Mouse (Mus musculus): Measurements from ENCODE around the gene Sstr5. TPM values are rescaled to one million over a fixed set of nuclear protein-coding genes. Genes with fewer than 3 reads are reported as not detected.

Sstr5 gene
- polyA plus RNA-seq (2015; fragmentation: Nextera tagmentation; extraction: Ambion mirVana), result 0.32 and 0.37 TPM in 2 replicates

- H3K9ac ChIP-seq, result no peak within 1 kb of the TSS
- 2% methylated on average over 25 of the region's 28 CpGs for WGBS
- ATAC-seq (ENCODE audit: insufficient read depth, low FRiP score, low read depth), result peak; percentile 54; the same call in 1 of the 2 replicates
Observed at GRCm38 (mm10) chr17:25497013-25497412, at the start of gene Sstr5. Gene Sstr5, minus strand, starts transcription at chr17:25497288.

GRCm38 (mm10) chr17:25541768-25542167, 44.7 kb upstream of the Sstr5 start:
- no peaks in the 10 kb centered on the region for H3K4me1 ChIP-seq
- H3K27me3 ChIP-seq (replicated peaks), result no peaks in the 10 kb centered on the region
- no peak overlapping the region for H3K9ac ChIP-seq
- no peaks in the 10 kb centered on the region for H3K36me3 ChIP-seq
- 79% methylated on average over 4 of the region's 4 CpGs for WGBS
- no peaks in the 10 kb centered on the region for H3K9me3 ChIP-seq
- H3K4me3 ChIP-seq (replicated peaks), result no peak overlapping the region
- H3K27ac ChIP-seq, result no peak overlapping the region
- ATAC-seq (ENCODE audit: insufficient read depth, low FRiP score, low read depth), result no peak
- H3K4me2 ChIP-seq, result no peak overlapping the region

More at GRCm38 (mm10) chr17:25497013-25497412, at the start of gene Sstr5:
- no peaks in the 10 kb centered on the region for H3K36me3 ChIP-seq
- H3K27me3 ChIP-seq (replicated peaks), result peaks cover 28% of the 10 kb centered on the region
- H3K27ac ChIP-seq, result no peak within 1 kb of the TSS
- peak within 1 kb of the TSS; percentile 54 for H3K4me2 ChIP-seq
- no peaks in the 10 kb centered on the region for H3K9me3 ChIP-seq
- H3K4me1 ChIP-seq, result peaks cover 6% of the 10 kb centered on the region
- peak within 1 kb of the TSS; percentile 30 for H3K4me3 ChIP-seq (replicated peaks)

- Histone ChIP-seq H3K9me3 (no peaks in the 10 kb centered on the region), H3K9ac (no peak overlapping the region), H3K4me3 (replicated peaks) (no peak overlapping the region), H3K36me3 (no peaks in the 10 kb centered on the region), H3K27me3 (replicated peaks) (no peaks in the 10 kb centered on the region), H3K4me2 (no peak overlapping the region), H3K4me1 (no peaks in the 10 kb centered on the region), H3K27ac (no peak overlapping the region)
- no peak for ATAC-seq (ENCODE audit: insufficient read depth, low FRiP score, low read depth)
- WGBS, result 64% methylated on average over 5 of the region's 5 CpGs
Observed at GRCm38 (mm10) chr17:25540731-25541130, 43.6 kb upstream of the Sstr5 start.

DNA sequence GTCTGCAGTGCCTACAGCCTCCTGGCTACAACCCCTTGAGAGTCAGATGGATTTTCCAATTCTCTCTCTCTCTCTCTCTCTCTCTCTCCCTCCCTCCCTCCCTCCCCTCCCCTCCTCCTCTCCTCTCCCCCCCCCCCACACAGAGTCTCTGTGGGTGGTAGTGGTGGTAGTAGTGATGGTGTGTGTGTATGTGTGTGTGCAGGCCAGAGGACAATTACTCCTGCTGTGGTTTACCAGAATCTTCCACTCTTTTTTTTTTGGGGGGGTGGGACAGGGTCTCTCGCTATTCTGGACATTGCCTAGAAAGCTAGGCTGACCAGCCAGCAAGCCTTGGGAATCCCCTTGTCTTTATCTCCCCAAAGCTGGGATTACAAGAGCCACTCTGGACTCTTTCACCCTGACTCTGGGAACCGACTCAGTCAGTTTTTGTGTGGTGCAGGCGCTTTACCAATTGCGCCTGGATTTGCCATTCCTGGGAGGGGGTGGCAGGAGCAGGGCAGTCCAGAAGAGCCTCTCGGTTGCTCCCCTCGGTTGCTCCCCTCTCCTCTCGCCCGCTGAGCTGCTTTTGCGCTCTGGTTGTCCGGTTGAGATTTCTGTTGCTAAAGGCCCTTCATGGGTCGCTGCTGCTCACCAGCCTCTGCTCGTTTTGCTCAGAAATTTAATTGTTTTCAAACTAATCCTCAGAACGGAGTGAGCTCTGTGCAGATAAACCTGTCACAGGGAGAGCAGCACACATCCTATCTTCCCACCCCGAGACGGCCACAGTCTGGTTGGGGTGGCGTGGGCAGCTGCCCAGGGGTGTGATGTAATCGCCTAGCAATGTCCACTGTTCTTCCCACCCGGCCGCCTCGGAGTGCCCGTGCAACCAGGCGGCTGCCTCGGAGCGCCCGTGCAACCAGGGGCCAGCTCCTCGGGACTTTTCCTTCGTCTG, 42.1 kb upstream of the Sstr5 start:
- no peak overlapping the region for H3K27ac ChIP-seq
- WGBS, result 41% methylated on average over 27 of the region's 27 CpGs
- H3K4me3 ChIP-seq (replicated peaks), result no peak overlapping the region

DNA sequence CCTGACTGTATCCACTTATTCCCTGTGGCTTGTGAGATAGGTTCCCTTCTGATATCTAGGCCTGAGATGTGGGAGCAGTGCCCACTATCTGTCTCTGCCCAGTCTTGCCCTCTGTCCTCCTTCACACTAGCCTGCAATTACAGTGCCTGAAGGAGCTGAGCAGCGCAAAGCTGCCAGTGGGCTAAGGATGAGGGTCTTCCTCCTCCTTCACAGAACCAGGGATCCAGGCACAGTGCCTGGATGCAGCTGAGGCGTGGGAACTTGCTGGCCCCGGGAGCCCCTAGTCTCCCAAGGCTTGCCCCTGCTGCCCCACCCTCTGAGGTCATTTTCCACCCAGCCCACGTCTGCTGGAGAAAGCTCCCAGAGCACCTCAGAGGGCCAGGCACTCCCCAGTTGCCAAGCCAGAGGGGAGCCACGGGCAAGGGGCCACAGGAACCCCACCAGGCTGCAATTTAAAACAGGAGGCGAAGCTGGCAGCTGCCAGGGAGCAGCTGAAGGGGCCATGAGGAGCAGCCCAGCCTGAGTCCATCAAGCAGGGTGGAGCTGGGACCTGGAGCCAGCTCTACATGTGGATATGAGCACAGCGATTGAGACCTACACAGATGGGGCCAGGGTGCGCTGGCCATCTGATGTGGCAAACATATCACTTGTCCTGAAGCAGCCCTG, 33.4 kb upstream of the Sstr5 start:
- 58% methylated on average over 8 of the region's 8 CpGs for WGBS
- H3K36me3 ChIP-seq, result no peaks in the 10 kb centered on the region
- H3K4me3 ChIP-seq (replicated peaks), result no peak overlapping the region
- H3K9ac ChIP-seq, result no peak overlapping the region
- no peaks in the 10 kb centered on the region for H3K9me3 ChIP-seq
- H3K4me2 ChIP-seq, result no peak overlapping the region
- no peak overlapping the region for H3K27ac ChIP-seq
- H3K27me3 ChIP-seq (replicated peaks), result no peaks in the 10 kb centered on the region
- no peak for ATAC-seq (ENCODE audit: insufficient read depth, low FRiP score, low read depth)
- H3K4me1 ChIP-seq, result no peaks in the 10 kb centered on the region

More for the DNA sequence above, 42.1 kb upstream of the Sstr5 start:
- Histone ChIP-seq H3K27me3 (replicated peaks) (no peaks in the 10 kb centered on the region), H3K4me1 (no peaks in the 10 kb centered on the region), H3K4me2 (0 out of 2 replicates have a peak overlapping the region, but pooled peaks have one; percentile 0), H3K9me3 (no peaks in the 10 kb centered on the region), H3K36me3 (no peaks in the 10 kb centered on the region), H3K9ac (no peak overlapping the region)
- ATAC-seq (ENCODE audit: insufficient read depth, low FRiP score, low read depth), result 0 out of 2 replicates have a peak, but pooled peaks have one; percentile 27

GRCm38 (mm10) chr17:25522080-25522479, 25.0 kb upstream of the Sstr5 start:
- Histone ChIP-seq H3K27me3 (replicated peaks) (no peaks in the 10 kb centered on the region), H3K36me3 (no peaks in the 10 kb centered on the region), H3K4me2 (no peak overlapping the region), H3K9me3 (no peaks in the 10 kb centered on the region), H3K27ac (no peak overlapping the region), H3K4me1 (no peaks in the 10 kb centered on the region), H3K4me3 (replicated peaks) (no peak overlapping the region), H3K9ac (no peak overlapping the region)
- no peak for ATAC-seq (ENCODE audit: insufficient read depth, low FRiP score, low read depth)
- WGBS, result 75% methylated on average over 12 of the region's 12 CpGs

DNA sequence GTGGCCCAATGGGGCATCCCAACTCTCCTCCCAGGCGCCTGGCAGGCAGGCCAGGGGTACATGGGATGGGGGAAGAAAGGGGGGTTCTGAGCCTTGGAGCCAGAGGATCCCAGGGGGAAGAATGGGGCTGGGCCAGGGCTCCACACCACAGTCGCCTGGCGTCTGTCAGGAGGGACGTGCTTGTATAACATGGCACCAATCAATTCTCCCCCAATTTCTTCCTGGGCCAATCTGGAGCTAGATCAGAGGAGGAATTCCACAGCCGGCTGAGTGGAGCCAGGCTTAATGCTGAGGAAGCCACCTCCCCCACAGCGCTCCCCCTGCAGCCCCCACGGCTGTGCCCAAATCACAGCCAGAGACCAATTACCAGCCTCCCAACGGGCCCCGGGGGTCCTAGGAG, 23.4 kb upstream of the Sstr5 start:
- no peak for ATAC-seq (ENCODE audit: insufficient read depth, low FRiP score, low read depth)
- Histone ChIP-seq H3K9ac (no peak overlapping the region), H3K27ac (no peak overlapping the region), H3K4me1 (no peaks in the 10 kb centered on the region), H3K4me3 (replicated peaks) (no peak overlapping the region), H3K27me3 (replicated peaks) (no peaks in the 10 kb centered on the region), H3K4me2 (no peak overlapping the region), H3K36me3 (no peaks in the 10 kb centered on the region), H3K9me3 (no peaks in the 10 kb centered on the region)
- 16% methylated on average over 9 of the region's 9 CpGs for WGBS

GRCm38 (mm10) chr17:25519511-25519910, 22.4 kb upstream of the Sstr5 start:
- Histone ChIP-seq H3K27ac (no peak overlapping the region), H3K9me3 (no peaks in the 10 kb centered on the region), H3K4me1 (no peaks in the 10 kb centered on the region), H3K4me3 (replicated peaks) (no peak overlapping the region), H3K27me3 (replicated peaks) (no peaks in the 10 kb centered on the region), H3K4me2 (no peak overlapping the region), H3K36me3 (no peaks in the 10 kb centered on the region), H3K9ac (no peak overlapping the region)
- 68% methylated on average over 5 of the region's 5 CpGs for WGBS
- ATAC-seq (ENCODE audit: insufficient read depth, low FRiP score, low read depth), result no peak

DNA sequence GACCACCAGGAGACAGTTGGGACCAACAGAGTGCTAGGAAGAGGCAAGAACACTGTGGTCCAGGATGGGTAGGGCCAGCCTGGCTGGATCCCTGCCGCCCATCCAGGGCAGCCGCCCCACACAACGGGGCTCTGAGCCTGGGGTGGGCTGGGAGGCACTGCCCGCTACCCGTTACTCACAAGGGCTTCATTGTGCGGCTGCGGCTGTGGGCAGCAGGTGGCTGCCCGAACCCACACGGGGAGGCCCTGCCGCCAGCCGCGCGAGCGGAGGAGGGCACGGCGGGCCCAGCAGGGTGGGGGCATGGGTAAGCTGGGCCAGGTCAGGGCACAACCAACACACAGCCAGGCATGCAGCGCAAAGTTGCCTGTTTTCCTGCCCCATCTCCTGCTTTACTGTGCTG, 21.1 kb upstream of the Sstr5 start:
- 76% methylated on average over 17 of the region's 17 CpGs for WGBS
- Histone ChIP-seq H3K9me3 (no peaks in the 10 kb centered on the region), H3K36me3 (no peaks in the 10 kb centered on the region), H3K9ac (no peak overlapping the region), H3K4me3 (replicated peaks) (no peak overlapping the region), H3K4me1 (no peaks in the 10 kb centered on the region), H3K27me3 (replicated peaks) (no peaks in the 10 kb centered on the region), H3K4me2 (no peak overlapping the region), H3K27ac (no peak overlapping the region)
- peak; percentile 23; the same call in 1 of the 2 replicates for ATAC-seq (ENCODE audit: insufficient read depth, low FRiP score, low read depth)

- Histone ChIP-seq H3K9ac (no peak overlapping the region), H3K4me3 (replicated peaks) (no peak overlapping the region), H3K4me1 (no peaks in the 10 kb centered on the region), H3K4me2 (no peak overlapping the region), H3K27me3 (replicated peaks) (no peaks in the 10 kb centered on the region), H3K27ac (no peak overlapping the region), H3K9me3 (no peaks in the 10 kb centered on the region), H3K36me3 (no peaks in the 10 kb centered on the region)
- ATAC-seq (ENCODE audit: insufficient read depth, low FRiP score, low read depth), result no peak
- 23% methylated on average over 5 of the region's 5 CpGs for WGBS
Observed at GRCm38 (mm10) chr17:25516315-25516714, 19.2 kb upstream of the Sstr5 start.

GRCm38 (mm10) chr17:25514055-25514454, 17.0 kb upstream of the Sstr5 start:
- 86% methylated on average over 2 of the region's 2 CpGs for WGBS
- Histone ChIP-seq H3K4me3 (replicated peaks) (no peak overlapping the region), H3K4me1 (no peaks in the 10 kb centered on the region), H3K9ac (no peak overlapping the region), H3K9me3 (no peaks in the 10 kb centered on the region), H3K4me2 (no peak overlapping the region), H3K27ac (no peak overlapping the region), H3K27me3 (replicated peaks) (no peaks in the 10 kb centered on the region), H3K36me3 (no peaks in the 10 kb centered on the region)
- ATAC-seq (ENCODE audit: insufficient read depth, low FRiP score, low read depth), result no peak

- Histone ChIP-seq H3K4me1 (no peaks in the 10 kb centered on the region), H3K4me2 (no peak overlapping the region), H3K27ac (no peak overlapping the region), H3K36me3 (no peaks in the 10 kb centered on the region), H3K9me3 (no peaks in the 10 kb centered on the region), H3K4me3 (replicated peaks) (no peak overlapping the region), H3K9ac (no peak overlapping the region), H3K27me3 (replicated peaks) (no peaks in the 10 kb centered on the region)
- WGBS, result 74% methylated on average over 3 of the region's 3 CpGs
- ATAC-seq (ENCODE audit: insufficient read depth, low FRiP score, low read depth), result no peak
Observed at GRCm38 (mm10) chr17:25511876-25512275, 14.8 kb upstream of the Sstr5 start.

Data from stomach, embryonic 15.5 days (tissue).